Mouse (Mus musculus): Measurements from ENCODE around the gene Fam83e. TPM values are rescaled to one million over a fixed set of nuclear protein-coding genes. Genes with fewer than 3 reads are reported as not detected.

The Fam83e gene
- total and polyA plus RNA-seq, 3 experiments = 0.13 to 1.3 (median 0.74) TPM

DNA sequence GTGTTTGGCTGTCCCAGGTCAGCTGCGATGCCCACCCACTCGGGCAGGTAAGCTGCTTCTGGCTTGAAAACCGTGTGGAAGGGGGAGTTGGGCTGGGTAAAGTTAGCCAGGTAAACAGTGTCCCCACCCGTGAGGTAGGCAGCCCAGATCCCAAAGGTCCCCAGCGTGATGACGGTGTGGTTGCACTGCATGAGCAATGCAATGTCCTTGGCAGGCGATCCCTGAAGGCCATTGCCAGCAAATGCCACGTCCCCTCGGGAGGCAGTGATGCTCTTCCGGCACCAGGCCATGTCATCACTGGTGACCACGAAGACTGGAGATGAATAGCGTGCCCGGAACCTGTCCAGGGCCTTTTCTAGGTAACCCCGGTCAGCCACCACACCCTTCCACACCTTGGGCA, 42.5 kb upstream of the Fam83e start:
- Histone ChIP-seq H3K4me1 (ENCODE audit: control insufficient read depth in 1 of 2, insufficient read depth in 2 of 2) (peaks cover 31 to 50% of the 10 kb centered on the region in 2 experiments), H3K4me3 (replicated peaks in 1 of 3; ENCODE audit: low read depth in 2 of 3, low read length in 2 of 3, poor library complexity in 1 of 3) (no peak overlapping the region)

DNA sequence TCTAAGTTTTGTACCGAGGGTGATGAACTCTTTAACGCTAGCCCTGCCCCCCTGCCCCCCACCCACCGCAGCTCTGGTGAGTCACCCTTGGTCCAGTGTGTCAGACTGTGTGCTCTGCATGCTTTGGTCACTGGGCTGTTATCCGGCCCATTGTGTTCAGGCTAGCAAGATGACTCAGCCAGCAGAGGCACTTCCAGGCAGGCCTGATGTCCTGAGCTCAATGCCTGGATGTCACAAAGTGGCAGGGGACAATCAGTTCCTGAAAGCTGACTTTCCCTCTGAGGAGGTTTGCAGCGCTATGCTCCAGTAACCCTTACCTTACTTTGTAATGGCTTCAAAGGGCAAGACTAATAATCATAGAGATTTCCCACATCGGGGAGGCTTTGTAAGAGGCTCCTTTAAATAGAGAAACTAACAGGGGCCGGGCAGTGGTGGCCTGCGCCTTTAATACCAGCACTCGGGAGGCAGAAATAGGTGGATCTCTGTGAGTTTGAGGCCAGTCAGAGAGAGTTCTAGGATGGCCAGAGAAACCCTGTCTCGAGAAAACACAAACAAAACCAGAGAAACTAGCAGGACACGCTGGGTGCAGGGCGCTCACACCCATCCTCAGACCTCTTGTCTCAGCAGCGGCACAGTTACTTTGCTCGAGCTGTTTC, 40.9 kb upstream of the Fam83e start:
- Histone ChIP-seq H3K9ac (ENCODE audit: insufficient read depth, low read depth) (peak overlapping the region; percentile 7; the same call in 1 of the 2 replicates), H3K27ac (ENCODE audit: insufficient read depth, low read depth) (peak overlapping the region; percentile 18; the same call in 1 of the 2 replicates), H3K79me2 (replicated peaks; ENCODE audit: control insufficient read depth, extremely low read depth, insufficient read depth, poor library complexity, severe bottlenecking) (no peaks in the 10 kb centered on the region), H3K27me3 (replicated peaks) (no peaks in the 10 kb centered on the region), H3K4me2 (ENCODE audit: insufficient read depth, low read depth, poor library complexity, severe bottlenecking) (peak overlapping the region; percentile 19; the same call in 1 of the 2 replicates), H3K9me3 (replicated peaks; ENCODE audit: low read length) (no peaks in the 10 kb centered on the region), H3K36me3 (replicated peaks in 1 of 2; ENCODE audit: control insufficient read depth in 1 of 2, insufficient read depth in 1 of 2, low read length in 1 of 2) (no peaks in the 10 kb centered on the region), H3K4me1 (ENCODE audit: control insufficient read depth in 1 of 2, insufficient read depth in 2 of 2) (peaks cover 34 to 66% of the 10 kb centered on the region in 2 experiments), H3K4me3 (replicated peaks in 1 of 3; ENCODE audit: low read depth in 2 of 3, low read length in 2 of 3, poor library complexity in 1 of 3) (no peak overlapping the region)
- in situ Hi-C loops (cut with MboI; ENCODE audit: low pct_ligation_motif_present, low pct_unique_long_range_greater_than_20kb, low sequenced_read_pairs) = loop anchor here (5.0 to 10.0 kb wide), 3 partner anchors 43 to 215 kb away; partner anchors contain the start of genes Bax and Mamstr
- TF ChIP-seq NELFE (IDR thresholded peaks at IDR 0.05; ENCODE audit: low read depth, low read length) = no peak
- no peak for TF ChIP-seq MAX (IDR thresholded peaks at IDR 0.05; ENCODE audit: low read length)
- peak; percentile 39; the same call in 1 of the 2 replicates for TF ChIP-seq IRF4 (IDR thresholded peaks at IDR 0.05; ENCODE audit: low read depth, low read length)
- TF ChIP-seq BHLHE40 (IDR thresholded peaks at IDR 0.05; ENCODE audit: low read depth, low read length) = peak; percentile 83
- 0 out of 2 replicates have a peak, but pooled peaks have one; percentile 14 for TF ChIP-seq MAZ (IDR thresholded peaks at IDR 0.05; ENCODE audit: low read depth, low read length)
- TF ChIP-seq ETS1 (conservative IDR thresholded peaks at IDR 0.05; ENCODE audit: low read depth, low read length) = peak; percentile 47
- no peak for TF ChIP-seq CTCF (conservative IDR thresholded peaks at IDR 0.05 in 1 of 2, IDR thresholded peaks at IDR 0.05 in 1 of 2; ENCODE audit: low read depth in 2 of 2, low read length in 2 of 2)
- no peak for TF ChIP-seq PAX5 (IDR thresholded peaks at IDR 0.05; ENCODE audit: low read length)
- TF ChIP-seq JUND (conservative IDR thresholded peaks at IDR 0.05; ENCODE audit: low read depth, low read length) = no peak
- no peak for TF ChIP-seq RCOR1 (conservative IDR thresholded peaks at IDR 0.05; ENCODE audit: low read depth, low read length)
- peak; percentile 32 for DNase-seq (ENCODE audit: extremely low read depth)
- dilution Hi-C loops (cut with MboI; ENCODE audit: extremely low pct_ligation_motif_present, extremely low pct_unique_long_range_greater_than_20kb, low sequenced_read_pairs) = no loop called here

More for the DNA sequence above, 42.5 kb upstream of the Fam83e start:
- Histone ChIP-seq H3K27ac (ENCODE audit: insufficient read depth, low read depth) (no peak overlapping the region), H3K27me3 (replicated peaks) (no peaks in the 10 kb centered on the region), H3K36me3 (replicated peaks in 1 of 2; ENCODE audit: control insufficient read depth in 1 of 2, insufficient read depth in 1 of 2, low read length in 1 of 2) (no peaks in the 10 kb centered on the region), H3K79me2 (replicated peaks; ENCODE audit: control insufficient read depth, extremely low read depth, insufficient read depth, poor library complexity, severe bottlenecking) (no peaks in the 10 kb centered on the region), H3K4me2 (ENCODE audit: insufficient read depth, low read depth, poor library complexity, severe bottlenecking) (no peak overlapping the region), H3K9me3 (replicated peaks; ENCODE audit: low read length) (no peaks in the 10 kb centered on the region), H3K9ac (ENCODE audit: insufficient read depth, low read depth) (no peak overlapping the region)
- in situ Hi-C loops (cut with MboI; ENCODE audit: low pct_ligation_motif_present, low pct_unique_long_range_greater_than_20kb, low sequenced_read_pairs) (no loop called here), dilution Hi-C loops (cut with MboI; ENCODE audit: extremely low pct_ligation_motif_present, extremely low pct_unique_long_range_greater_than_20kb, low sequenced_read_pairs) (no loop called here)
- no peak for DNase-seq (ENCODE audit: extremely low read depth)
- TF ChIP-seq EP300 (IDR thresholded peaks at IDR 0.05; ENCODE audit: low read length) = no peak
- no peak for TF ChIP-seq GABPA (IDR thresholded peaks at IDR 0.05; ENCODE audit: insufficient replicate concordance, low read depth, low read length)
- no peak for TF ChIP-seq JUND (conservative IDR thresholded peaks at IDR 0.05; ENCODE audit: low read depth, low read length)
- no peak for TF ChIP-seq PAX5 (IDR thresholded peaks at IDR 0.05; ENCODE audit: low read length)
- TF ChIP-seq MXI1 (IDR thresholded peaks at IDR 0.05; ENCODE audit: low read depth, low read length) = no peak
- no peak for TF ChIP-seq BHLHE40 (IDR thresholded peaks at IDR 0.05; ENCODE audit: low read depth, low read length)
- TF ChIP-seq POLR2AphosphoS2 (IDR thresholded peaks at IDR 0.05; ENCODE audit: low read depth, low read length) = no peak
- TF ChIP-seq ZKSCAN1 (IDR thresholded peaks at IDR 0.05; ENCODE audit: borderline replicate concordance, low read depth, low read length) = no peak
- no peak for TF ChIP-seq ETS1 (conservative IDR thresholded peaks at IDR 0.05; ENCODE audit: low read depth, low read length)
- TF ChIP-seq HCFC1 (IDR thresholded peaks at IDR 0.05; ENCODE audit: low read depth, low read length) = no peak
- TF ChIP-seq MEF2A (IDR thresholded peaks at IDR 0.05; ENCODE audit: borderline replicate concordance, low read depth, low read length) = no peak
- no peak for TF ChIP-seq KAT2A (IDR thresholded peaks at IDR 0.05; ENCODE audit: insufficient replicate concordance, low read length)
- no peak for TF ChIP-seq CHD2 (IDR thresholded peaks at IDR 0.05; ENCODE audit: low read length)
- TF ChIP-seq ZC3H11A (IDR thresholded peaks at IDR 0.05; ENCODE audit: low read depth, low read length) = no peak
- TF ChIP-seq TBP (conservative IDR thresholded peaks at IDR 0.05; ENCODE audit: low read depth, low read length) = no peak
- TF ChIP-seq ZMIZ1 (IDR thresholded peaks at IDR 0.05; ENCODE audit: low read depth, low read length) = no peak
- TF ChIP-seq TCF12 (IDR thresholded peaks at IDR 0.05; ENCODE audit: low read depth, low read length) = no peak
- no peak for TF ChIP-seq RCOR1 (conservative IDR thresholded peaks at IDR 0.05; ENCODE audit: low read depth, low read length)
